Mouse (Mus musculus): ENCODE data around the gene Hadhb.
A peak's percentile ranks its signal among the peaks of the same experiment; 100 is the strongest.

Hadhb gene

DNA sequence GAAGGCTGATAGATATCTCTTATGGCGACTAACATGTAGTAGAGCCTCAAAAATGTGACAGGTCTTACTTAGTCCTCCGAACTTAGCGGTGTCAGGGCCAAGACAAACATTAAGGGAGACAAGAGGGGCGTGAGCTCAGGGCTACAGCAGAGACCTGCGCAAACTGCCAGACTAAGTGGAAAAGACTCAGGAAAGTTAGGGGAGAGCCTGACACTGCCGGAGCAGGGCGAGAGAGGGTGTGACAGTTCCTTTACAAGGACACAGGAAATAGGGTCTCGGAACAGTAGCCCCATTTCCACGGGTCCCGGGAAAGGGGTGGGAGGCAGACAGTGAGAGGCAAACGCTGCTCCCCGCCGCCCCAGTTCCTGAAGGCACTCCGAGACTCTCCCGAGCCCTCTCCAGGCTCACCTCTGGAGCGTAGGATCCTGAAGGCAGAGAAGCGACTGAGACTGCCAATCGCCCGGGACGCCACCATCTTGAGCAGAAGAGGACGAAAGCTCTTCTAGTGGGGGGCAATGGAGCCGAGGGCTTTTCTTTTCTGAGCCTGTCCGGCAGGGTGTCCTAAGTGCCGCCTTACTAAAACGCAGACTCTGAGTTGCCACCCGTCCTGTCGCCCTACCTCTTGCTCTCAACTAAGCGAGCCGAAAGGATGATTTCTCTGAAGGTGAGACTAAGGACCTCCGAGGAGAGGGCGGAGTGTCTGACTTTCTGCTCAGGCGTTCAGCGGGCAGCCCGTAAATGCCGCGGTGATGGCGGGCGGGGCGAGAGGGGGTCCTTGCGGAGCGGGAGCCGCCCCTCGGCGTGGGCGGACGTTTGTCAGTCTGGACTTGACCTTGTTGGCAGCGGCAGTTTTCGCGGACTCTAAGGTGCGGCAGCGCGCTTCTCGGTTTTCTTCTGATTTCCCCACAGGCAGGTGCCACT is at the start of gene Hadhb, which contains the start of gene Hadha:
Gene Hadhb (plus strand): TSS at position 775 of the 921 bp plus-strand sequence.
Gene Hadha (minus strand): TSS at position 689 of the 921 bp plus-strand sequence.
- DNase-seq: peak; percentile 93

DNA sequence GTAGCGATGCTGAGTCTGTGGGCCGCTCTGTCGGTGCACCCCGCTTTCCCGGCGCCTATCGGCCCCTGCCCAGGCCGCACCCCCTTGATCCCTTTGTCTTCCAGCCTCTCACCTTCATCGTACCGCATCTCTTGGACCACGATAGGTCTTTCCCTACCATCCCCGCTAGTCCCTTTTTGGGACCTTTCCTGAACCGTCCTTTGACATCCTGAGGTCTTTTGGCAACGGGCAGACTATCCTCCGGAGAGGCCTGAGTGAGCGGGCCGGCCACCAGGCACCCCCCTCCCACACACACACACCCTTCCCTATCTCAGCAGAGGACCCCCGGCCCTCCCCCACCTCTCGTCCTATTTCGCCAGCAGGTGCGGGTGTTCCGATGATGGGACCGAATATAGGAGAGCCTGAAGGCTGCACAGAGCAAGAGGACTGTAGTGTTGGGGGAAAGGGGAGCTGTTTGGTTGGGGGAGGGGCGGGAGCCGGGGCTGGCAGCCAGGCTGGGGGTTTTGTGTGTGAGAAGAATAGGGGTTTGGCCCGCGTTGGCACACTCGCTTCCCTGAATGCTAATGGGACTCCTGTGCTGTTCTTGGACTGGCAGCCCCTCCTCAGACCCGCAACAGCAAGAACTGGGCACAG is 49.3 kb upstream of the Hadhb start, which contains the start of gene 3110082J24Rik:
Gene 3110082J24Rik (minus strand): TSS at position 419 of the 633 bp plus-strand sequence.
- DNase-seq: no peak

DNA sequence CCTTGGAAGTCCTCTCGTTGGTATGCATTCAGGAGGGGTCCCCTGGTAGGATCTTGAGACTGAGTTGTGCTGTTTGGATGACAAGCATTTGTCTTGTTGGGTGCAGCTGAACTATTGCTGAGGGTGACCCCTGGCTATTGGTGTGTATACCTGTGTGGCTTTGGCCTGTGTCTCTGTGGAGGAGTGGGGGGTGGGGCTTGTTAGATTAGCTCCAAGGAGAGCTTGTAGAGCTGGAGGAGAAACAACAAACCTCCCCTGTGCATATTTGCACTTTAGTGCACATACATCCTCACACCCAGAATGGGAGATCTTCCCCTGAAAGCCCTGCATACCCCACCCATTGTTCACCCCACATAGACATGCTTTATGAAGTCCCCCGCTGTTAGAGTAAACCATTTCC is 48.3 kb upstream of the Hadhb start:
- no peak for DNase-seq

DNA sequence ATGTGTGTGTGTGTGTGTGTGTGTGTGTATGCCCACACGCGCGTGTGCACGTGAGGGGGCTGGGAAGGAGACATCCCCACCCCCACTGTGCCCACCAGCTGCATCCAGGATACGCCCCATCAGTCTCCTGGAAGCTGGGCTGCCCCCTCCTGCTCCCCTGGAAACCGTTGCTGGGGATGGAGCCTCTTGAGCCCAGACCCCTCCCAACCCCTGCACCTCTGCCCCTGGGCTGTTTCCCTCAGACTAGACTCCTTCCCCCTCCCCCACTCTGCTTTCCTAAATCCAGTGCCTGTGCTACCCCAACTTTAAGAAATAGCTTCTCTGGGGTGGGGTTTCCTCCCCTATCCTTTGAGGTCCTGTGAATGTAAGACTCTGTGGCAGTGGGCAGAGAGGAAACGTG is 47.9 kb upstream of the Hadhb start:
- DNase-seq: no peak

DNA sequence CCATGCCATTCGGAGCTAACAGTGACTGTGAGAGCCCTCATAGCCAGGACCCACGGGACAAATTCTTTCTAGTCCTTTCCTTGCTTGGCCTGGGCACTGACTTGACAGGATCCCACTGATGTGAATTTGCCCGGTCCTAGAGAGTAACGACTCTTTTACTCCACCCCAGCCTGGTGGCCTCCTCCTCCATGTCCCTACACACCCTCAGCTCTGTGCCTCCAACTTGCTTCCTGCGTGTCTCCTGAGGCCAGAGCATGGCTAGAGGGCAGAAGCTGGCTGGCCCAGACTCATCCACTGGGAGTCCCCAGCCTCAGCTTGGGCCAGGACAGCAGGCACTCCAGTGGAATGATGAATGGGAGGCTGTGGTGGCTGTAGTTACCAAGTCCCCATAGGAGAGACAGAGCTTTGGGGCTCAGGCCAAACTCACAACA is 47.4 kb upstream of the Hadhb start:
- no peak for DNase-seq

DNA sequence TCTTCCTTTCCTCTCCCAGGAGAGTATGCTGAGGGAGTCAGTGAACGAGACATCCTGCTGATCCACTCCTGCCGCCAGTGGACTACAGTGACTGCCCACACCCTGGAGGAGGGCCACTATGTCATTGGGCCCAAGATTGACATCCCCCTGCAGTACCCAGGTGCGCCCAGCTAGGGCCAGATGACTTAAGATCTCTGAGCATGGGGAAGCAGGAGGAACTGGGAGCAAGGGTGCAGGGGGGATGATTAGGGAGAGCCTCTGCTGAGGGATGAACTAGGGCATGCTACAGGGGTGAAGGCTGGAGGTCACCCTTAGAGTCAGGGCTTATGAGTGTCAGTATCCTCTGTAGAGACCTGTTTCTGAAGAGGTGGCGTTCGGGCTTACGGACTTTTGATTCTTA is 46.8 kb upstream of the Hadhb start:
- DNase-seq: no peak

DNA sequence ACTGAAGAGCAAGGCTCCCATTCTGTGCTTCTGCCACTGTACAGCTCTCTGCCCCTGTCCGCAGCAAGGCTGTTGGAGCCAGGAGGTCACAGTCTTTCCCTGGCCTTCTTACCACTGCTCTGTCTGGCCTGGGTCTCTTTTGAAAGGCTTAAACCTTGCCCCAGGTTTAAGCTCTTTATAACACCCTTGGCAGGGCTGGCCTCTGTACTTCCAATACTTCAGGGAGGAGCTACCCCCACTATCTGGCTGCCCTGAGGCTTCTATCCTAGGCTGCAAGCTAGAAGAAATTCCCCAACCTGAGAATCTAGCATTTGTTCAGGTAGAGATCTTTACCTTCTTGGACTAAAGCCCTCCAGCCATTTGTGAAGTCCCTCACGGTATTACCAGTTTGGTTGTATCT is 45.1 kb upstream of the Hadhb start:
- DNase-seq: no peak

DNA sequence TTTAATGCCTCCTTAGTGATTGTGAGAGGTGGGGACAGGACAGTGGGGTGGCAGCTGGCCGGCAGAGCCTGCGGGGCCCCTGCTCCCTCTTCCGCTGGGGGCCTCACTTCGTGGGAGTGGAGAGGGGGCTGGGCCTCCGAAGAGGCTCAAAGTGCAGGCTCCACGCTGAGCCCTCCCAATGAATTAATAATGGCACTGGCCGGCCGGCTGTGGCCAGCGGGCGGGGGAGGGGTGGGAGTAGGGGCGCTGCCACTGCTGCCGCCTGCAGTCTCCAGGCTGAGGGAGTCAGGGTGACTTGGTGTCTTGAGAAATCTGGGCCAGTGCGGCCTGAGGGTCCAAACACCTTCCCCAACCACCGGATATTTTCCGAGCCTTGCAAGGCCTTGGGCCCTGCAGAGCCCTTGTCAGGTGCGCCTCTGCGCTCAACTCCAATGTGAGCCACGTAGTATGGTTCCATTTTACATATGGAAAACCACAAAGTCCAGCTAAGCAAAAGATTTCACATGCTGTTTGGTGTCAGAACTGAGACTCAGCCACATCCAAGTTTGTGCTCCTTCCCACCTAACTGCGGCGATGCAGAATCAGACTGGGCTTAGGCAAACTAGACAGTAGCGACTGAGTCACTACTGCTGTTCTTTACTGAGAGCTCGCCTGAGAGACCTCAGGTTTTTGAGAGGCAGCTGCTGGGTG is 44.5 kb upstream of the Hadhb start:
- no peak for DNase-seq

DNA sequence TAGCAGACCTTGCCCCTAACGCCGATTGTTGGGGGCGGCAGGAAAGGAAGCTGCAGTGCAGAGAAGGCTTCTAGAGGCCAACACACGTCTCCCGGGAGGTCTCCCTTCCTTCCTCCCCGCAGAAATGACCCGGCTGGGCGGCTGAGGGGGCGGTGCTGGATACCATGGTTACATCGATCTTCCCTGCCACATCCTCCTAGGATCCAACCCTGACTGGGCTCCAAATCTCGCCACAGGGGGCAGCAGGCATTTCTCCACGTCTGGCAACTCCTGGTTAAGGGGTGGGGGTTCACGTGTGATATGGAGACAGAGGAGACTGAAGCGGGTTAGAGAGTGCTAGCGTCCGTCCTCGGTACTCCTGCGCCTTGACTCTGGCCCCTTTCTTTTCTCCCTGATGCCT is 43.9 kb upstream of the Hadhb start:
- no peak for DNase-seq

DNA sequence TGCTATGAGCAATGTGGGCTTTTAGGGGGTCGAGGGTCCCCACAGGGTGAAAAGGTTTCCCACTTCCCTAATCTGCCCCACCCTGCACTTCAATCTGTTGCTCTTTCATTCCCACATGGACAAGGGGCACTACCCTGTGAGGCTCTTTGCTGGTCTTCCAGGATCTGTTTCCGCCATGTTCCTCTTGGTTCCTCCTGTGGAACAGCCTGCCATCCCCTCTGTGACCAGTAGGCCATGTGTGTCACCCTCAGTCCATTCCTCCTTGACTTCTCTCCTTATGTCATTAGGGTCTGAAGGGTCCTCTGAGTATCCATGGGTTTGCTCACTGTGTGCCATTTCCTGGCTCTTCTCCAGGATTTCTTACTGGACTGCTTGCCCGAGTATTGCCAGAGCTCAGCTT is 43.3 kb upstream of the Hadhb start:
- DNase-seq: no peak

DNA sequence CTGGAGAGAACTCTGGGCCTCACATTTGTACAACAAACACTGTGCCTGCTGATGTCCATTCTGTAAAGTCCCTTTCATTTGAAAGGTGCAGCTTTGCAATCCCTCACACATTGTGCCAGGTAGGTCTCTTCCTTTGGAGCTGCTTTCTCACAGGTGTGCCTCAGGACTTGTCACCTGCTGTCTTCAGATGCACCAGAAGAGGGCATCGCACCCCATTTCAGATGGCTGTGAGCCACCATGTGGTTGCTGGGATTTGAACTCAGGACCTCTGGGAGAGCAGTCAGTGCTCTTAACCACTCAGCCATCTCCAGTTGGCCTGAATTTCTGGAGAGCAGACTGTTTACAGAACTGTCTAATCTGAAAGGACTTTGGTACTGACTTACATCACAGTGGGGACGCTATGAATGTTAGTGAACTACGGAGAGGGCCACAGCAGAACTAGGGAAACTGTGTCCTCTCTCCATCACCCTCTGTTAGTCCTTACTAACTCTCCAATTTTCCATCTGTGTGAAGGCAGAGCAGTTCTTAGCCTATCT is 42.4 kb upstream of the Hadhb start:
- DNase-seq: no peak

DNA sequence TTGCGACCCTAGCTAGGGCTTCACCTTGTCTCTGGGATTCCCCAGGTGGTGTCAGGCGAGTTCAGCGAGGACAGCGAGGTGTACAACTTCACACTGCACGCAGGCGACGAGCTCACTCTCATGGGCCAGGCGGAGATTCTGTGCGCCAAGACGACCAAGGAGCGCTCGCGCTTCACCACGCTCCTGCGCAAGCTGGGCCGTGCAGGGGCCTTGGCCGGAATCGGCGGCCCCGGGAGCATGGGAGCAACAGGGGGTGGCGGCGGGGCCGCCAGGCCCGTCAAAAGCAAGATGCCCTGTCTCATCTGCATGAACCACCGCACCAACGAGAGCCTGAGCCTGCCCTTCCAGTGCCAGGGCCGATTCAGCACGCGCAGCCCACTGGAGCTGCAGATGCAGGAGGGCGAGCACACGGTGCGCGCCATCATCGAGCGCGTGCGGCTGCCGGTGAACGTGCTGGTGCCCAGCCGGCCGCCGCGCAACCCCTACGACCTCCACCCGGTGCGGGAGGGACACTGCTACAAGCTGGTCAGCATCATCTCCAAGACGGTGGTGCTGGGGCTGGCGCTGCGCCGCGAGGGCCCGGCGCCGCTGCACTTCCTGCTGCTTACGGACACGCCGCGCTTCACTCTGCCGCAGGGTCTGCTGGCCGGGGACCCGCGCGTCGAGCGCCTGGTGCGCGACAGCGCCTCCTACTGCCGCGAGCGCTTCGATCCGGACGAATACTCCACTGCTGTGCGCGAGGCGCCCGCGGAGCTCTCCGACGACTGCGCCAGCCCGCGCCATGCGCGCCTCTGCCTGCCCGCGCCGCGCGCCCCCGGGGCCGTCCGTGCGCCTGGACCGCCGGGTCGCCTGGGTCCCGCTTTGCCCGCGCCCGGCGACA is 40.9 kb upstream of the Hadhb start:
- DNase-seq: peak; percentile 61

DNA sequence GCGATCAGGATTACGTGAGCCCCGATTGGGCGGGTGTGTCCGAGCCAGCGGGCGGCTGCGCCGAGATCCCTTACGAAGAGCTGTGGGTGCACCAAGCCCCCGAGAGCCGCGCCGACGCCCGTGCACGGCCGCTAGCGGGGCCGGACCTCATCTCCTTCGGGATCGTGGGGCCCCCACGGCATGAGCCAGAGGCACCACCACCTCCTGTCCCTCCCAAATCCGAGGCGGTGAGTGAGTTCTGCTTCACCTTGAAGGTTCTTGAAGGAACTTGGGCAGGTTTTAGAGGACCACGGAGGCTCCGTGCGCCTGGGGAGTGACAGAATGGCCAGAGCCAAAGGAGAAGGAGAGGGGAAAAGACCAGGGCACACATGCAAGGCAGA is 40.3 kb upstream of the Hadhb start:
- DNase-seq: no peak

DNA sequence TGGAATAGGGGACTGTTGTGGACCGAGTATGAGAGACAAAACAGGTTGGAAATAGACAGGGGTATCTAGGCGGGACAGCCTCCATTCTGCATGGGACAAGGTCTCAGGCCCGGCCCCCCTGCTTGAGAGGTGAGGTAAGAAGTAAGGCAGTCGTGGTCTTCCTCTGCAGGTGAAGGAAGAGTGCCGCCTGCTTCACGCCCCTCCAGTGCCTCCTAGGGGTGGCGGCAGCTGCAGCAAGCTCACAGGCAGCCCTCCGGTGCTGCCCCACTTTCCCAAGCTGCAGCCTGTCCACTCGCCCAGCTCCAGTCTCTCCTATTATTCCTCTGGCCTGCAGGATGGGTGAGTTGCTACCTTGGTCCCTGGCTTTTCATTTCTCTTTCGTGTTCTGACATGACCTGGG is 39.3 kb upstream of the Hadhb start:
- no peak for DNase-seq

DNA sequence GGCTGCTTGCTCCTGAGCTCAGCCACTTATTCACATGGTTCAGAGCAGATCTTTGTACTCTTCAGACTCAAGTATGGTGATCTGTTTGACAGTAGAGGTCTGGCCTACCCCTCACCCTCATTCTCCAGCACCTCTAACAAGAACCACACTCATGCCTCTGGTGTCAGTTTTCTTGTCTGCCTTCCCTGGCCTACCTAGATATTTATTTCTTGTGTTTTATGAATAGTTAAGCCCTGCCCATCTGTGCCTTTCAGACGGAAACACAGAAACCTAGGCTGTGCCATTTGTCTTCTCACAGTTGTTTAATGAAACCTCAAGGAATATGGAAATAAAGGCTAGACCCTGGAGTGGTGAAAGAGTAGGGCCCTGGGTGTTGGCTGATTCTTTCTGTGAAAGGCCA is 37.0 kb upstream of the Hadhb start:
- DNase-seq: no peak

DNA sequence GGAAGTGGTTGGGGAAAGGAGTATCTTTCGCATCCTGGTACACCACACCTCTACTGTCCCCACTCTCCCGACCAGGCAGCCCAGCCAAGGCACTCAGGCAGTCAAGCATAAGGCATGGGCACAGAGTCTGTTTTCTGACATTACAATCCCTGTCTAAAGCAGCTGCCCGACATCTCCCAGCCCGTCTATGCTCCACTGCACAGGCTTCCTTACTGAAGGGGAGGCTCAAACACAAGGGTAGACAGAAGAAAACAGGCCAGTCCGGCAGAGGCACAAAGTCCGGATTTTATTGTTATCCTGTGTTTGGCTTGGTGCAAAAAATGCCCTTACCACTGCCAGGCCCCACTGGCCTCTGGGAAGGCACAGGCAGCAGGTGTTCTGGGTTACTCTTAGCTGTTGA is 35.9 kb upstream of the Hadhb start:
- DNase-seq: no peak

DNA sequence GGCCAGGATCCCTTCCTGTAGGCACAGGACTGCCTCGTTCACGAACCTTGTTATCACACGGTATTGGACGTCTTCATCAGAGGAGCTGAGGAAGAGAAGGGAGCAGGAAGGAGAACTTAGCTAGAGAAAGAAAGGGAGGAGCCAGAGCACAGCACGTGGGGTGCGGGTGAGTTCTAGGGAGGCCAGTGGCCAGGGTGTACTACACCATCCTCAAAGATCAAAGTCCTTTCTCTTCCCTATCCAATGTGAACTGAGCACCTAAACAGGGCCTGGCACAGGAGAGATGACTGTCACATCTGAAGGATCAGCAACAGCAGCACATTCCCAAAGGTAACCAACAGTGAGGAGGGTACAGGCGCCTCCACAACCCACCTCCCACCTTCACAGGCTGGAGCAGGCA is 34.9 kb upstream of the Hadhb start:
- DNase-seq: no peak

DNA sequence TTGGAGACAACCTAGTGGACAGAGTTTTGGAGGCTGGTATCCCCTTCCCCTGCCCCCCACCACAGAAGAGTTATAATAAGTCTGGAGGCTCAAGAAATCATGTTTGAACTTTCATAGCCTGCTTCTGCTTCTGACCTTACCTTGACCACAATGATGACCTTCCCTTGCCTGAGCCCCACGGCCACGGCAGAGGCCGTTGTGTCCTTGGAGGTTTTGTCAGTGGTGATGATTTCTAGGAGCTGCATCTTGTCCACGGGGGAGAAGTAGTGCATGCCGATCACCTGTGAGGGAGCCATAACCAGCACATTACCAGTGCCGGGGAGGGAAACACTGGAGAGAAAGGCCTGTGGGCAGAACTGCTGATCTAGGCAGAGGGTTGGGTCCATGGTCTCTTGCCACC is 32.6 kb upstream of the Hadhb start:
- no peak for DNase-seq

DNA sequence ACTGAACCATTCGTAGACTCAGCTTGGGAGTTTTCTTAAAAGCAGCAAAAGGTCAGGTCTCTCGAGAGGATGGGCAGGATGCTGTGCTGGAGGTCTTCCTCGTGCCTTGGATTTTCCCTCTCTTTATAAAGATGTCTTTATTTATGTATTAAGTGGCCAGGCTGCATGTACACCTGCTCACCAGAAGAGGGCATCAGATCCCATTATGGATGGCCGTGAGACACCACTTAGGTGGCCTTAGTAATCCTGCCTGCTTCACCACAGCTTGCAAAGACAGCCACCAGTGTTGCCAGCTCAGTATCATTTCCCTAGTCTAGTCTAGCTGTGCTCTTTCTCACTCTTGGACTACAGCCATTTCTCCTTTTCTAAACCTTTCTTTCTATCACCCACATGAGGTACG is 29.5 kb upstream of the Hadhb start:
- no peak for DNase-seq

DNA sequence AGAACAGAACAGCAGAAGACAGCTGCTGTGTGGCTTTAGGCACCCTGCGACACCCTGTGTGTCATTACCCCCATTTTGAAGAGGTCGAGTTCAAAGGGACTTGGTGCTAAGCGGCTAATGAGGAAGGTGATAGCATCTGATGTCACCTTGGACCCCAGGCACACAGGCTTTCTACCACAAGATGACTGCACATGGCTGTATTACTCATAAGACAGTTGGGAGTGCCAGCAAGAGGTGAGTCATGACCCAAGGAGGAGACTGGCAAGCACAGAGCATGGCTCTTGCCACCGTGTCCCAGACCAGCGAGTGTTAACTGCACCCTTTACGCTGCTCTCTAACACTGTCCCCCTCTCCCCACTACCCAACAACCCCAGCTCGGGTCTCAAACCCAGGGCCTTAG is 28.3 kb upstream of the Hadhb start:
- DNase-seq: no peak

DNA sequence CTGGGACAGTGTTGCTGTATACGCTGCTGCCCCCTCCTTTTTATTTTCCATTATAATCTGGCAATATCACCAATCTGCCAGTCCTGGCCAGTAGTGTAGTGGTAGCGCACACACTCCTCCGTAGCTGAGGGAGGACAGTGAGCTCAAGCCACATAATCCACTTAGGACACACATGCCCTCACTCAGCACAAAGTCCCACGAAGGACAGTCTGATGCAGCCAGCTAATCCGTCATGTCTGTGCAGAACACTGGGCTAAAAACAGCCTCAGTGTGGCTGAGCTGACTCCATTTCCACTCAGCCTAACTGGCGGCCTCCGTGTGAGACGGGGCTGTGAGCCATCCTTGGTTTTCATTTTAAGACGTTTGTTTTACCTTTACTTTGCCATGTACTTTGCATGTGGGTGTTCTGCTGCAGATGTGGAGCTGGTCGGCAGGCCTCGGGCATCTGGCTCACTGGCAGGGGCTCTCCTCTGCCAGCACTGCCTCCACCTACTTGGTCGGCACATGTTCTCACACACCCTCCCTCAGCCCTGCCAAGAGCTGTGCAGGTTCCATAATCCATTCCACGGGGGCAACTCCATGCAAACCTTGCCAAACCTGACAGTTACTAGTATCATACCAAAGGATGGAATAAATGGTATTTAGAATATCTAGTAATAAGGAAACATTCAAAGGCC is 27.0 kb upstream of the Hadhb start:
- no peak for DNase-seq

DNA sequence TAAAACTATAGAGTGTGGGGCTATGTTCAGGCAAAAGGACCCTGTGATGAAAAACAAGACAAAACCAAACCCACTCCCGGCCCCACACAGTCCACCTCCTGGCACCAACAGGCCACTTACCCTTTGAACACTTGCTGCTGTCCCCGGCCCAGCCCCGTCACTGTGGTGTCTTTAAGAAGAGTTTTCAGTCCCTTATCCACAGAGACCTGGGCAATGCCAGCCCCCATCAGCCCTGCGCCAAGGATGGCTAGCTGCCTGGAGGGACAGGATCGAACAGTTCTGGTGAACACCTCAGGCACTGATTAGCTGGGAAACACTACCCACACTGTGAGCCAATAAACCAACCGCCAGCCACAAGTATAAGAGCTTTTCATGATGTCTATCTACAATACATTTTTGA is 26.4 kb upstream of the Hadhb start:
- DNase-seq: no peak

Data from right cerebral cortex, postnatal 25 days (tissue).